30 mouse cellular contexts compared by ENCODE assay signal in the genomic region with DNA sequence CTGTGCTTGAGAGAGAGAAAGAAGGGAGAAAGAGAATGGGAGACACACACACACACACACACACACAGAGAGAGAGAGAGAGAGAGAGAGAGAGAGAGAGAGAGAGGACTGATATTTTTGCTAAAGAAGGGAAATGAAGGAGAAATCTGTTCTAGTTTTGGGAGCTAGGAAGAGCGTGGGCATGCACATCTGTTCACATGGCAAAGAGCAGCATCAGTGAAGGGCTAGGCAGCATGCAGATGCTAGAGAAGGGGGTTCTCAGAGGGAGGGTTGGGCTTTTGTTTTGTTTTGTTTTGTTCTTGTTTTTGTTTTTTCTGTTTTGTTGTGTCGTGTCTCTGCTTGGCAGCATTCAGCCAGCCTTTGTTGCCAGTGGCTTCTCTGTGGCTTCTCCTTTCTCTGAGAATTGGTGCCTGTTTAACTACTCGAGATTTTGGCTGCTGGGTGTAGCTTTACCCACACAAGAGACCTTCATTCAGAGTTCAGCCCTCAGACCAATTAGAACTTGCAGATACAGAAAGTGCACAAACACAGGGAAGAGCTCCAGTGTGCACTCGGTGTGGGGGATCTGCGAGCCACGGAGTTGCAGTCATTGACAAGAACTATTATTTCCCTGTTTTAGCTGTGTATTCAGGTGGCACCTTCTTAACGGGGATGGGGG.
DNase-seq lines count a peak whose midpoint lies in the region; ATAC-seq and TF ChIP-seq lines count a peak whose summit lies in the region.
"Had no signal": no experiment of that assay in that cellular context is flagged by ENCODE, and none has a peak within 500 bp of the region (broad histone marks: within the 10 kb centered on the region; RNA-seq: fewer than 3 reads in every experiment).

No protein-coding gene starts in this region.

- no peak for TF ChIP-seq CTCF in brain, embryonic 14.5 days (IDR thresholded peaks at IDR 0.05; ENCODE audit: borderline replicate concordance, extremely low read depth, insufficient read depth, insufficient read length)
- TF ChIP-seq CTCF in lung, postnatal 0 days (IDR thresholded peaks at IDR 0.05) = no peak

- WGBS in lung, postnatal 0 days = 76% methylated on average over 7 of the region's 7 CpGs

- no peak for TF ChIP-seq EP300 in lung, postnatal 0 days (IDR thresholded peaks at IDR 0.05)

- DNase-seq in frontal cortex, postnatal 10 days (ENCODE audit: low spot score in 2 of 2) = no peak
- DNase-seq in left cerebral cortex, adult 11 months (ENCODE audit: low spot score) = peak; percentile 6
- no peak for DNase-seq in left cerebral cortex, adult 9 months (ENCODE audit: low spot score in 2 of 2)
- DNase-seq in Muller cell, postnatal 12 days (ENCODE audit: inconsistent ontology term) = peak; percentile 60
- DNase-seq in brain, embryonic 14.5 days (ENCODE audit: low read depth) = peak; percentile 72
- DNase-seq in lung, postnatal 0 days (ENCODE audit: low spot score) = no peak
- DNase-seq: adrenal gland, postnatal 25 days; cerebellum, adult 2 months; cerebellum, postnatal 14 days; gastrocnemius, postnatal 14 days; heart, adult 11 months; heart, postnatal 36 days; kidney, adult 9 months; kidney, postnatal 10 days; lung, embryonic 14.5 days; right cerebral cortex, postnatal 25 days; spleen, adult 18-20 months; thymus, adult 18-20 months; thymus, postnatal 25 days had no signal

- H3K27ac ChIP-seq in lung, postnatal 0 days (ENCODE audit: low read length) = no peak overlapping the region
- H3K27ac ChIP-seq: embryonic facial prominence, embryonic 15.5 days; hindbrain, embryonic 14.5 days; limb, embryonic 12.5 days; liver, embryonic 15.5 days; midbrain, embryonic 10.5 days; neural tube, embryonic 12.5 days had no signal

- peak; percentile 57 for ATAC-seq in frontal cortex, adult (ENCODE audit: low TSS enrichment)
- no peak for ATAC-seq in lung, postnatal 0 days
- ATAC-seq: CD4-positive, CD25-positive, alpha-beta regulatory T cell, adult 4 months; intestine, postnatal 0 days had no signal

- no peaks in the 10 kb centered on the region for H3K36me3 ChIP-seq in lung, postnatal 0 days (ENCODE audit: insufficient read depth, low read length)
- H3K36me3 ChIP-seq: embryonic facial prominence, embryonic 15.5 days; limb, embryonic 12.5 days; liver, embryonic 15.5 days; midbrain, embryonic 10.5 days; neural tube, embryonic 12.5 days had no signal

- H3K4me1 ChIP-seq in lung, postnatal 0 days (ENCODE audit: insufficient read depth, low read depth, low read length) = no peaks in the 10 kb centered on the region
- H3K4me1 ChIP-seq: liver, embryonic 15.5 days; neural tube, embryonic 12.5 days had no signal

- TF ChIP-seq POLR2A in brain, embryonic 14.5 days (IDR thresholded peaks at IDR 0.05; ENCODE audit: borderline replicate concordance, extremely low read depth, insufficient read depth, insufficient read length, poor library complexity, severe bottlenecking) = no peak

- no peaks in the 10 kb centered on the region for H3K9me3 ChIP-seq in lung, postnatal 0 days (ENCODE audit: low read length)
- H3K9me3 ChIP-seq: embryonic facial prominence, embryonic 15.5 days; limb, embryonic 12.5 days; liver, embryonic 15.5 days; midbrain, embryonic 10.5 days; neural tube, embryonic 12.5 days had no signal

- no peak overlapping the region for H3K4me3 ChIP-seq in lung, postnatal 0 days (ENCODE audit: low read depth, low read length)
- H3K4me3 ChIP-seq: embryonic facial prominence, embryonic 15.5 days; limb, embryonic 12.5 days; liver, embryonic 15.5 days; midbrain, embryonic 10.5 days; myocyte; neural tube, embryonic 12.5 days had no signal

- H3K27me3 ChIP-seq in lung, postnatal 0 days (replicated peaks; ENCODE audit: insufficient read depth, low read length) = no peaks in the 10 kb centered on the region
- H3K27me3 ChIP-seq: embryonic facial prominence, embryonic 15.5 days; limb, embryonic 12.5 days; liver, embryonic 15.5 days; neural tube, embryonic 12.5 days had no signal

- no peak overlapping the region for H3K4me2 ChIP-seq in lung, postnatal 0 days (replicated peaks; ENCODE audit: low read depth, low read length)
- H3K4me2 ChIP-seq: embryonic facial prominence, embryonic 15.5 days; heart, embryonic 11.5 days; hindbrain, embryonic 14.5 days; limb, embryonic 12.5 days; liver, embryonic 15.5 days; lung, embryonic 14.5 days; neural tube, embryonic 12.5 days had no signal

- H3K9ac ChIP-seq in lung, postnatal 0 days (replicated peaks; ENCODE audit: low read depth) = no peak overlapping the region
- H3K9ac ChIP-seq: embryonic facial prominence, embryonic 15.5 days; hindbrain, embryonic 14.5 days; limb, embryonic 12.5 days; liver, embryonic 15.5 days; lung, embryonic 14.5 days; neural tube, embryonic 12.5 days had no signal

Comparison
In these comparisons a context has a peak if more than half of its experiments do, and no peak if none do; other contexts are left out.
1. DNase-seq: peak in left cerebral cortex, adult 11 months (single experiment), Muller cell, postnatal 12 days (single experiment) and brain, embryonic 14.5 days (single experiment); none in frontal cortex, postnatal 10 days (0 of 2), left cerebral cortex, adult 9 months (0 of 2) and lung, postnatal 0 days (single experiment).